Mouse (Mus musculus) forebrain, embryonic 15.5 days (tissue): ENCODE measurements around the gene Thoc5. TPM values are rescaled to one million over a fixed set of nuclear protein-coding genes. Genes with fewer than 3 reads are reported as not detected.

Source experiments
- ATAC-seq: fragments of 200-750 bp; cut with Nextera tagmentation; replicated peaks from 2 replicates; pipeline ENCODE4 v1.8.0; 2017; ENCODE audit warnings: mild to moderate bottlenecking, moderate TSS enrichment, moderate library complexity
- H3K27ac ChIP-seq: fragments of 300-500 bp; sonication (generic); replicated peaks from 2 replicates; pipeline ENCODE4 v1.5.1; 2015; ENCODE audit warnings: mild to moderate bottlenecking, inconsistent platforms
- H3K27me3 ChIP-seq: fragments of 300-500 bp; sonication (generic); 2 replicates; pipeline ENCODE4 v1.6.1; 2015; ENCODE audit warnings: inconsistent platforms
- H3K36me3 ChIP-seq: fragments of 300-500 bp; sonication (generic); 2 replicates; pipeline ENCODE4 v1.6.1; 2015; ENCODE audit warnings: mild to moderate bottlenecking, inconsistent platforms
- H3K4me1 ChIP-seq: fragments of 300-500 bp; sonication (generic); 2 replicates; pipeline ENCODE4 v1.6.1; 2015; ENCODE audit warnings: inconsistent platforms
- H3K4me2 ChIP-seq: fragments of 300-500 bp; sonication (generic); replicated peaks from 2 replicates; pipeline ENCODE4 v1.6.1; 2015; ENCODE audit warnings: mild to moderate bottlenecking, inconsistent platforms
- H3K4me3 ChIP-seq: fragments of 300-500 bp; sonication (generic); 2 replicates; pipeline ENCODE4 v1.5.1; 2015; ENCODE audit warnings: mild to moderate bottlenecking, inconsistent platforms
- H3K9ac ChIP-seq: fragments of 300-500 bp; sonication (generic); replicated peaks from 2 replicates; pipeline ENCODE4 v1.6.1; 2015; ENCODE audit warnings: mild to moderate bottlenecking, inconsistent platforms
- H3K9me3 ChIP-seq: fragments of 300-500 bp; sonication (generic); 2 replicates; pipeline ENCODE4 v1.6.1; 2016; ENCODE audit warnings: inconsistent platforms
- WGBS: fragments of 180-500 bp; shearing (Covaris S2); methylation state at CpG from one replicate; pipeline ENCODE4 v1.1.7; 2015; ENCODE audit warnings: mixed read lengths; 5-methylcytosine and 5-hydroxymethylcytosine counted together
- microRNA-seq: library from miRNA; unstranded; fragments of <30 nt; microRNA quantifications from one replicate; pipeline ENCODE4, GENCODE M21; 2016
- polyA plus RNA-seq: library from polyadenylated mRNA; unstranded; fragments of >200 nt; fragmentation: Nextera tagmentation; extraction: Ambion mirVana; gene quantifications from 2 replicates; pipeline ENCODE4 v1.2.1, GENCODE M21; 2015

Thoc5 gene
- polyA plus RNA-seq, 1 experiment from 2014 or later = 64.6 TPM

DNA sequence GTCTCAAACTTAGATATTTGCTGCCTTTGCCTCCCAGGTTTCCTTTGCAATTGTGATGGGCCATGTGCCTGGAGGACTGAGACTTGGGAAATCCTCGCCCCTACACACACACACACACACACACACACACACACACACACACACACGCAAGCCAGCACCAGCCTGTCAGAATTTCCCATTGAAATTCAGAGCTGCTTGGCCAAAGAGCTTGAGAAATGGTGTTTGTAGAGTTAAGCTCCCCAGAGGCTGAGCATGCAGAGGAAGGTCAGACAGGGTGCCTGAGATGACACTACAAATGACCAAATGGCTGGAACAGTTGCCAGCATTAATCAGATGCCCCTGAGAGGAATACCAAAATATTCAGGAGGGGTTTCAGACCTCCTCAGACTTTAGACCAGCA, 71.2 kb downstream of the Thoc5 start:
- Histone ChIP-seq H3K4me2 (no peak overlapping the region), H3K9me3 (no peaks in the 10 kb centered on the region), H3K27me3 (no peaks in the 10 kb centered on the region), H3K4me1 (no peaks in the 10 kb centered on the region), H3K9ac (no peak overlapping the region), H3K36me3 (no peaks in the 10 kb centered on the region), H3K4me3 (no peak overlapping the region), H3K27ac (no peak overlapping the region)
- ATAC-seq = no peak
- 51% methylated on average over 2 of the region's 2 CpGs for WGBS

DNA sequence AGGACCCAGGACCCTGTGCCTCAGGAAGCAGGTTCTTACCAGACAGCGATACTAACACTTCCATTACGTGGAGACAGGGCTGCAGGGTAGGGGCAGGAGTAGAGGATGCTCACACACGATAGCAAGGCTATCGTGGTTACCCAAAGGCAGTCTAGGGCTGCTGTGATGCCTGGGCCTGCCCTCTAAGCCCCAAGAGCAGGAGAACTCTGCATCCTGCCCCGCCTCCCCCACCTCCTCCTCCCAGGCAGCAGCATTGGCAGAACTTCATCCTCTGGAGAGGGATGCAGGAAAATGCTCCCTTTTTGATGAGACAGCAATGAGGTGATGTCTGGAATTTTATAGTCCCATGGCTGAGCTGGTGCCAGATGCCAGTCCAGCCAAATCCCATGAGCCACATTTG, 71.8 kb downstream of the Thoc5 start:
- Histone ChIP-seq H3K9ac (no peak overlapping the region), H3K4me1 (no peaks in the 10 kb centered on the region), H3K4me3 (no peak overlapping the region), H3K9me3 (no peaks in the 10 kb centered on the region), H3K27me3 (no peaks in the 10 kb centered on the region), H3K4me2 (no peak overlapping the region), H3K27ac (no peak overlapping the region), H3K36me3 (no peaks in the 10 kb centered on the region)
- ATAC-seq = no peak
- 59% methylated on average over 5 of the region's 5 CpGs for WGBS

DNA sequence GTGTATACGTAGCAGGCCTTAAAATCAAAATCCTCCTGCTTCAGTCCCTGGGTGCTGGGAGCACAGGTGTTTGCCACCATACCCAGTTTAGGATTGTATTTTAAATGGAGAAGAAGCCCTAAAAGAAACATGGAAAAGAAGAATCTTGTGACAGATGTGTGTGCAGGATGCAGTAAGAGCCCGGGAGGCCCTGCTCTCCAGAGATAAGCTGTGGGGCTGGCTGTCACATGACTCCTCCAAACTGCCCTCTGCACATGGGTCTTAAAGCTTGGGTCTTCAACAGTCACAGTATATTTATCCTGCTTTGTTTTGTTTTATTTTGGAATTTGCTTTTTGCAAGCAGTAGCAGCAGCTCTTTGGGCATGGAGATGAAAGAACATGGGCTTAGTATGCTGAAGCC, 72.4 kb downstream of the Thoc5 start:
- H3K4me2 ChIP-seq = no peak overlapping the region
- H3K4me1 ChIP-seq = no peaks in the 10 kb centered on the region
- no peak overlapping the region for H3K27ac ChIP-seq
- no peaks in the 10 kb centered on the region for H3K27me3 ChIP-seq
- no peaks in the 10 kb centered on the region for H3K9me3 ChIP-seq
- no peak for ATAC-seq
- no peaks in the 10 kb centered on the region for H3K36me3 ChIP-seq
- WGBS = 63% methylated on average over 2 of the region's 2 CpGs
- no peak overlapping the region for H3K4me3 ChIP-seq
- H3K9ac ChIP-seq = no peak overlapping the region

DNA sequence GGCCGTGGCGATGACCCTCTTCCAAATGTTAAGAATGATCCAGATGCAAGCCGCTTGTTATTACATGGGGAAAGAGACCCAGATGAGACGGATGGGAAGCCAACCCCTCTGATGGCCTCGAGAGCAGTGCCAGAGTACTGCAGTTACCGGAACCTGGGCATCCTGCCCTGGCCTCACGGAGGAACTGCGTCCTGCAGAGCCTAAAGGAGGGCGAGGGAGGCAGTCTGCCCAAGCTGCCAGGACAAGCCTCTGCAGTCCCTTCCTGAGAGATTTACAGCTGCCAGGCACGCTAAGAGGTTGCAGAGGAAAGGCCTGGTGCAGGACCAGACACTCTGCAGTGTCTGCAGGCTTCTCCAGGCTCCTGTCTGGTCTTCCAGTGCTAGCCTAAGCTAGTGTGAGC, 73.3 kb downstream of the Thoc5 start:
- H3K4me2 ChIP-seq = no peak overlapping the region
- H3K4me1 ChIP-seq = no peaks in the 10 kb centered on the region
- no peaks in the 10 kb centered on the region for H3K36me3 ChIP-seq
- no peak overlapping the region for H3K9ac ChIP-seq
- WGBS = 73% methylated on average over 10 of the region's 10 CpGs
- H3K9me3 ChIP-seq = no peaks in the 10 kb centered on the region
- H3K4me3 ChIP-seq = no peak overlapping the region
- ATAC-seq = no peak
- no peaks in the 10 kb centered on the region for H3K27me3 ChIP-seq
- H3K27ac ChIP-seq = no peak overlapping the region

DNA sequence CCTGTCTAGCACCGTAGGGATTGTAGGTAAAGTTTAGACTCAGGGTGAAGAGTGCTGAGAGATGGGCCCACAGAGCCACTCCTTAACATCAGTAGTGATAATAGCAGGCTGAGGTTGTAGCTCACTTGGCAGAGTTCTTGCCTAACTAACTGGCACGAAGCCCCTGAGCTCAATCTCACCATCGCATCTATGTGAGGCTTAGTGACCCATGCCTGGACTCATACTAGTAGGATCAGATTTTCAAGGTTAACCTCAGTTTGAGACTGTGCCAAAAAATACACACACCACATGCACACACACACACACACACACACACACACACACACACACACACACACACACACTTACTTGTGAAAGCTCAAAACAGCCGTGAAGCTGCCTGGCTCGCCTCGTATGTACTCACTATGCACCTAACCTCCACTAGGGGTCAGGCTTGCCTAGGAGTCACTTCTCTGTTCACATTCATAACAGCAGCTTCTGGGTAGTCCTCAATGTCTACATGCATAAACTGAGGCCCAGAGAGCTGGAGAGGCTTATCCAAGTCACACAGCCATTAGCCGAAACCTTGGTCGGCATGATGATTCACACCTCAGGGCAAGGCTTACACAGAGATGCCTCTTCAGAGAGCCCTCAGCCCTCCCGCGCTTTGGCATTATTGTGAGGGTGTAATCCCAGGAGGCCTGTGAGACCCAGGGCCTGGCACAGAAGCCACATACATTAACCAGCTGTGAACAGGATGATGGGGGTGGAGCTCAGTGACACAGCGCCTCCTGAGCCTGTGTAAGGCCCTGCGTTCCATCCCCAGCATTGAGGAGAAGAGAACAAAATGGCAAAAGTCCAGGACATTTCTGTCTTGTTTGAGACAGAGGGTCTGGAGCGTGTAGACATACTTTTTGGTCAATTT, 78.1 kb downstream of the Thoc5 start:
- no peak overlapping the region for H3K4me3 ChIP-seq
- no peak overlapping the region for H3K27ac ChIP-seq
- peak; percentile 68 for ATAC-seq
- H3K4me1 ChIP-seq = no peaks in the 10 kb centered on the region
- no peaks in the 10 kb centered on the region for H3K27me3 ChIP-seq
- H3K9ac ChIP-seq = no peak overlapping the region
- H3K36me3 ChIP-seq = no peaks in the 10 kb centered on the region
- 57% methylated on average over 13 of the region's 13 CpGs for WGBS
- H3K9me3 ChIP-seq = no peaks in the 10 kb centered on the region
- H3K4me2 ChIP-seq = no peak overlapping the region

DNA sequence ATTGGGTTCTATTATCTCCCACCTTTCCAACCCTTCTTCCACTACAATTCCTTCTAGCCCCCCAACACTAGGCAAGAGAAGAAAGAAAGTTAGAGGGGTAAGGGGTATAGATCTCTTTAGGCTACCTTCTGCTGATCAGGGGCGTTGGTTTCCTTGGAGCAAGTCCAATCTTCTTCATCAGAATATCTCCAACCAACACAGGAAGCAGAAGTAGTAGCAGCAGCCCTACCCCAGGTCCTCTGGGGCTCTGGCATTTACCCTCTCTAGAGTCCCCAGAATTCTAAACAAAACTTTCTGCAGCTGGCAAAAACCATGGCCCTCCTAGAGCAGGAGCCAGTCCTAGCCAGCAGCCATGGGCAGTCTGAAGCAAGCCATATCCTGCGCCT, 78.7 kb downstream of the Thoc5 start:
- WGBS = 91% methylated on average over 2 of the region's 2 CpGs
- no peak for ATAC-seq
- H3K4me1 ChIP-seq = no peaks in the 10 kb centered on the region
- H3K27me3 ChIP-seq = no peaks in the 10 kb centered on the region
- no peak overlapping the region for H3K27ac ChIP-seq
- no peak overlapping the region for H3K4me2 ChIP-seq
- H3K36me3 ChIP-seq = no peaks in the 10 kb centered on the region
- H3K9me3 ChIP-seq = no peaks in the 10 kb centered on the region
- H3K9ac ChIP-seq = no peak overlapping the region
- H3K4me3 ChIP-seq = no peak overlapping the region

DNA sequence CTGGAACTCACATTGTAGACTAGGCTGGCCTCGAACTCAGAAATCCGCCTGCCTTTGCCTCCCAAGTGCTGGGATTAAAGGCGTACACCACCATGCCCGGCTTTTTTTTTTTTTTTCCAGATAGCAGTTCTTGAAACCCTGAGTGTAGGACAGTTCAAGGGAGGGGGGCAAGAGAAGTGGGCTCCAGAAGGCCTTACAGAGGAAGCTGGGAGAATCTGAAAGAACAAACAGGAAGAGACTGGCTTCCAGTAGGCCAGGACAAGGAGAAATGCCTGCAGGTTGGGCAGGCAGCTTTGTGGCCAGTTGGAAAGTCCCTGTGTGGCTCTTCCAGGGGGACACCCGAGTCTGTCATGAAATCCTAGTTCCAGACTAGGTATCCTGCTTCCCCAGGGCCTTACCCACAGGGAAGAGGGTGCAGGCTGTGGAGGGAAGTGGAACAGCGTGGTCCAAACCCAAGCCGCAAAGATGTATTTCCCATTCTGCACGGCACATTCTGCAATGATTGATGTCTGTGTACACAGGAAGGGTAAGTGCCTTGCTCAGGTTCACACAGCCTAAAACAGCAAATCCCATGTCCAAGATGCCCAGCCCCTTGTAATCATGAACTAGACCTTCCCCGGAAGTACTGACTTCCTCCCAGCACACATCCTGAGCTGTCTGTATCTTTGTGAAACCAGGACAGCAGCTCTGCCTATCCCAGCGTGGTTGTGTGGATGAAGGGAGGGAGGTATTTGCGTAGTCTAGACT, 79.4 kb downstream of the Thoc5 start:
- Histone ChIP-seq H3K4me3 (no peak overlapping the region), H3K27me3 (no peaks in the 10 kb centered on the region), H3K27ac (no peak overlapping the region), H3K9ac (no peak overlapping the region), H3K4me1 (no peaks in the 10 kb centered on the region), H3K4me2 (no peak overlapping the region), H3K9me3 (no peaks in the 10 kb centered on the region), H3K36me3 (no peaks in the 10 kb centered on the region)
- 80% methylated on average over 11 of the region's 11 CpGs for WGBS
- no peak for ATAC-seq

DNA sequence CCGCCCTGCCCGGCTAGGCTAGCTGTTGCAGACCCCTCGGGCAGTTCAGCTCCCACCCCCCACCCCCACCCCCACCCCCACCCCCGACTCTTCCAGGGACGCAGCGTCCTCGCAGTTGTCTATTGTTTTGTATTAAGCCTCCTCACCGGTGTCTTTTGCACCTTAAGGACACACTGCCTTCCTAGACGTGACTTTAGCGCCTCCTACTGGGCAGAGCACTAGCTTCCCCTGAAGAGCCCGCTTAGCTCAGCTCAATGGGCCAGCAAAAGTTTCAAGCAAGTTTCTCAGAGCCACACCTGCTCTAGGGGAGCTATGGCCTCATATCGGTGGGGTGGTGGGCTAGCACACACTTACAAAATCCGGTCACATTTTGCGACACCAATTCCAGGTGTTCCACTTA, 80.5 kb downstream of the Thoc5 start:
- Histone ChIP-seq H3K4me1 (no peaks in the 10 kb centered on the region), H3K36me3 (no peaks in the 10 kb centered on the region), H3K27ac (no peak overlapping the region), H3K9me3 (no peaks in the 10 kb centered on the region), H3K27me3 (no peaks in the 10 kb centered on the region), H3K9ac (no peak overlapping the region), H3K4me2 (no peak overlapping the region), H3K4me3 (no peak overlapping the region)
- no peak for ATAC-seq
- WGBS = 6% methylated on average over 14 of the region's 14 CpGs

Small RNAs within 50 kb of the gene (microRNA-seq; reads per million reads assigned to microRNA genes)
- not detected for gene Mir6918

Other genes starting within 250 kb of the Thoc5 start
- gene Uqcr10, start 191.0 kb upstream of the Thoc5 start, polyA plus RNA-seq = 538 and 557 TPM in 2 replicates
- 72.3 and 78.4 TPM in 2 replicates for gene Zmat5, start 190.6 kb upstream of the Thoc5 start, polyA plus RNA-seq
- gene Cabp7, start 148.5 kb upstream of the Thoc5 start, polyA plus RNA-seq = 1.3 and 1.8 TPM in 2 replicates
- gene Nf2, start 45.8 kb upstream of the Thoc5 start, polyA plus RNA-seq = 67.2 and 67.3 TPM in 2 replicates
- 133 and 140 TPM in 2 replicates for gene Nipsnap1, start 21.4 kb upstream of the Thoc5 start, polyA plus RNA-seq
- 0.89 and 0.91 TPM in 2 replicates for gene Nefh, start 52.7 kb downstream of the Thoc5 start, polyA plus RNA-seq
- 78.5 and 81.4 TPM in 2 replicates for gene Ap1b1, start 91.5 kb downstream of the Thoc5 start, polyA plus RNA-seq
- 0.56 and 0.78 TPM in 2 replicates for gene Rasl10a, start 162.8 kb downstream of the Thoc5 start, polyA plus RNA-seq
- gene Gas2l1, start 170.0 kb downstream of the Thoc5 start, polyA plus RNA-seq = 21.5 and 21.6 TPM in 2 replicates
- gene Rhbdd3, start 203.6 kb downstream of the Thoc5 start, polyA plus RNA-seq = 29.5 and 31.6 TPM in 2 replicates
- 762 and 793 TPM in 2 replicates for gene Ewsr1, start 203.9 kb downstream of the Thoc5 start, polyA plus RNA-seq